Mouse (Mus musculus): Measurements from ENCODE around the gene Jpt2.

The Jpt2 gene

GRCm38 (mm10) chr17:24960135-24960851, at the start of gene Jpt2:
Gene Jpt2, minus strand, starts transcription at chr17:24960689.
- peak; percentile 97 to 98 for DNase-seq (ENCODE audit: low spot score in 2 of 2)

- DNase-seq (ENCODE audit: low spot score in 2 of 2), result no peak
Measured at GRCm38 (mm10) chr17:25007480-25007879, 47.0 kb upstream of the Jpt2 start.

GRCm38 (mm10) chr17:25005102-25005501, 44.6 kb upstream of the Jpt2 start:
- no peak for DNase-seq (ENCODE audit: low spot score in 2 of 2)

- no peak for DNase-seq (ENCODE audit: low spot score in 2 of 2)
Measured at GRCm38 (mm10) chr17:24994721-24995120, 34.2 kb upstream of the Jpt2 start.

GRCm38 (mm10) chr17:24987221-24987620, 26.7 kb upstream of the Jpt2 start:
- DNase-seq (ENCODE audit: low spot score in 2 of 2), result no peak

- DNase-seq (ENCODE audit: low spot score in 2 of 2), result peak in 1 of 2 experiments; percentile 20
Measured at GRCm38 (mm10) chr17:24960852-24961715, 595 bp upstream of the Jpt2 start.

GRCm38 (mm10) chr17:24959371-24959770, 1.1 kb downstream of the Jpt2 start:
- no peak for DNase-seq (ENCODE audit: low spot score in 2 of 2)

GRCm38 (mm10) chr17:24953291-24953690, 7.2 kb downstream of the Jpt2 start:
- DNase-seq (ENCODE audit: low spot score in 2 of 2), result no peak

- no peak for DNase-seq (ENCODE audit: low spot score in 2 of 2)
Measured at GRCm38 (mm10) chr17:24950671-24951070, 9.8 kb downstream of the Jpt2 start.

GRCm38 (mm10) chr17:24948204-24948603, 12.3 kb downstream of the Jpt2 start:
- DNase-seq (ENCODE audit: low spot score in 2 of 2), result no peak

GRCm38 (mm10) chr17:24943589-24943988, 16.9 kb downstream of the Jpt2 start:
- DNase-seq (ENCODE audit: low spot score in 2 of 2), result peak; percentile 58 to 60

- DNase-seq (ENCODE audit: low spot score in 2 of 2), result peak in 1 of 2 experiments; percentile 15
Measured at GRCm38 (mm10) chr17:24943036-24943435, 17.5 kb downstream of the Jpt2 start.

GRCm38 (mm10) chr17:24942453-24942852, 18.0 kb downstream of the Jpt2 start:
- peak; percentile 18 to 44 for DNase-seq (ENCODE audit: low spot score in 2 of 2)

- DNase-seq (ENCODE audit: low spot score in 2 of 2), result no peak
Measured at GRCm38 (mm10) chr17:24937266-24937665, 23.2 kb downstream of the Jpt2 start.

GRCm38 (mm10) chr17:24936259-24937237, 23.9 kb downstream of the Jpt2 start, which contains the start of gene Mapk8ip3:
Gene Mapk8ip3, minus strand, starts transcription at chr17:24936977.
- peak; percentile 96 for DNase-seq (ENCODE audit: low spot score in 2 of 2)

- DNase-seq (ENCODE audit: low spot score in 2 of 2), result no peak
Measured at GRCm38 (mm10) chr17:24935666-24936065, 24.8 kb downstream of the Jpt2 start.

- no peak for DNase-seq (ENCODE audit: low spot score in 2 of 2)
Measured at GRCm38 (mm10) chr17:24934926-24935325, 25.6 kb downstream of the Jpt2 start.

GRCm38 (mm10) chr17:24933163-24933562, 27.3 kb downstream of the Jpt2 start:
- DNase-seq (ENCODE audit: low spot score in 2 of 2), result no peak

GRCm38 (mm10) chr17:24932431-24932830, 28.1 kb downstream of the Jpt2 start:
- no peak for DNase-seq (ENCODE audit: low spot score in 2 of 2)

- no peak for DNase-seq (ENCODE audit: low spot score in 2 of 2)
Measured at GRCm38 (mm10) chr17:24929506-24929905, 31.0 kb downstream of the Jpt2 start.

GRCm38 (mm10) chr17:24923246-24923645, 37.2 kb downstream of the Jpt2 start:
- no peak for DNase-seq (ENCODE audit: low spot score in 2 of 2)
